11 mouse cellular contexts compared by ENCODE assay signal in genomic region chr15:96592976-96593375, GRCm38 (mm10). TPM values are rescaled to one million over a fixed set of nuclear protein-coding genes. Genes with fewer than 3 reads are reported as not detected.
DNase-seq lines count a peak whose midpoint lies in the region; ATAC-seq lines count a peak whose summit lies in the region.
"Had no signal": no experiment of that assay in that cellular context is flagged by ENCODE, and none has a peak within 500 bp of the region (broad histone marks: within the 10 kb centered on the region; RNA-seq: fewer than 3 reads in every experiment).

No protein-coding gene starts in this region.

- peak overlapping the region; percentile 73; the same call in 1 of the 2 replicates for H3K27ac ChIP-seq in heart, embryonic 16.5 days (ENCODE audit: low read length)
- H3K27ac ChIP-seq in heart, embryonic 11.5 days (ENCODE audit: low read depth, low read length), result no peak overlapping the region
- 0 out of 2 replicates have a peak overlapping the region, but pooled peaks have one; percentile 17 for H3K27ac ChIP-seq in midbrain, embryonic 12.5 days (replicated peaks)
- no peak overlapping the region for H3K27ac ChIP-seq in midbrain, embryonic 15.5 days
- H3K27ac ChIP-seq in embryonic facial prominence, embryonic 15.5 days (replicated peaks), result 0 out of 2 replicates have a peak overlapping the region, but pooled peaks have one; percentile 24
- H3K27ac ChIP-seq in neural tube, embryonic 14.5 days (ENCODE audit: low read depth, low read length), result 0 out of 2 replicates have a peak overlapping the region, but pooled peaks have one; percentile 24

- H3K9me3 ChIP-seq in heart, embryonic 16.5 days (replicated peaks; ENCODE audit: control insufficient read depth, low read length), result no peaks in the 10 kb centered on the region
- H3K9me3 ChIP-seq in heart, embryonic 11.5 days (replicated peaks; ENCODE audit: control insufficient read depth, low read length), result no peaks in the 10 kb centered on the region
- no peaks in the 10 kb centered on the region for H3K9me3 ChIP-seq in midbrain, embryonic 12.5 days
- H3K9me3 ChIP-seq in midbrain, embryonic 15.5 days, result no peaks in the 10 kb centered on the region
- H3K9me3 ChIP-seq in embryonic facial prominence, embryonic 15.5 days (replicated peaks), result no peaks in the 10 kb centered on the region
- no peaks in the 10 kb centered on the region for H3K9me3 ChIP-seq in neural tube, embryonic 14.5 days (ENCODE audit: control insufficient read depth, low read length)

- no peaks in the 10 kb centered on the region for H3K27me3 ChIP-seq in heart, embryonic 16.5 days (ENCODE audit: control insufficient read depth, insufficient read depth, low read length)
- no peaks in the 10 kb centered on the region for H3K27me3 ChIP-seq in heart, embryonic 11.5 days (ENCODE audit: control insufficient read depth, insufficient read depth, low read length)
- H3K27me3 ChIP-seq in midbrain, embryonic 12.5 days, result no peaks in the 10 kb centered on the region
- H3K27me3 ChIP-seq in midbrain, embryonic 15.5 days (replicated peaks), result no peaks in the 10 kb centered on the region
- no peaks in the 10 kb centered on the region for H3K27me3 ChIP-seq in embryonic facial prominence, embryonic 15.5 days
- no peaks in the 10 kb centered on the region for H3K27me3 ChIP-seq in neural tube, embryonic 14.5 days (ENCODE audit: control insufficient read depth, insufficient read depth, low read length)

- no peak for DNase-seq in gastrocnemius, postnatal 25 days
- no peak for DNase-seq in left cerebral cortex, postnatal 14 days (ENCODE audit: low spot score in 2 of 2)
- DNase-seq: cerebellum, postnatal 10 days; heart, adult 11 months had no signal

- 78% methylated on average over 13 of the region's 13 CpGs for WGBS in heart, embryonic 16.5 days
- 85% methylated on average over 13 of the region's 13 CpGs for WGBS in heart, embryonic 11.5 days (ENCODE audit: insufficient replicate concordance)
- WGBS in midbrain, embryonic 12.5 days, result 79% methylated on average over 13 of the region's 13 CpGs
- WGBS in midbrain, embryonic 15.5 days, result 71% methylated on average over 13 of the region's 13 CpGs
- 63% methylated on average over 13 of the region's 13 CpGs for WGBS in embryonic facial prominence, embryonic 15.5 days
- WGBS in neural tube, embryonic 14.5 days, result 70% methylated on average over 13 of the region's 13 CpGs

- ATAC-seq in heart, embryonic 16.5 days (replicated peaks; ENCODE audit: extremely low read depth, insufficient read depth, low FRiP score), result no peak
- ATAC-seq in heart, embryonic 11.5 days (replicated peaks; ENCODE audit: insufficient number of reproducible peaks, low FRiP score, low TSS enrichment), result no peak
- ATAC-seq in midbrain, embryonic 12.5 days (ENCODE audit: low FRiP score, low read depth), result no peak
- no peak for ATAC-seq in midbrain, embryonic 15.5 days (replicated peaks)
- no peak for ATAC-seq in embryonic facial prominence, embryonic 15.5 days (ENCODE audit: insufficient number of reproducible peaks, low FRiP score, low TSS enrichment, low read depth)
- ATAC-seq in neural tube, embryonic 14.5 days (ENCODE audit: low read depth), result no peak
- ATAC-seq: intestine, postnatal 0 days had no signal

- no peak overlapping the region for H3K4me2 ChIP-seq in heart, embryonic 16.5 days (ENCODE audit: low read depth, low read length)
- no peak overlapping the region for H3K4me2 ChIP-seq in heart, embryonic 11.5 days
- H3K4me2 ChIP-seq in midbrain, embryonic 12.5 days (replicated peaks), result no peak overlapping the region
- no peak overlapping the region for H3K4me2 ChIP-seq in midbrain, embryonic 15.5 days
- H3K4me2 ChIP-seq in embryonic facial prominence, embryonic 15.5 days (replicated peaks), result no peak overlapping the region
- no peak overlapping the region for H3K4me2 ChIP-seq in neural tube, embryonic 14.5 days (ENCODE audit: low read depth, low read length)

- no peak overlapping the region for H3K4me3 ChIP-seq in heart, embryonic 16.5 days (ENCODE audit: low read length)
- H3K4me3 ChIP-seq in heart, embryonic 11.5 days (ENCODE audit: low read depth, low read length), result no peak overlapping the region
- H3K4me3 ChIP-seq in midbrain, embryonic 12.5 days, result no peak overlapping the region
- H3K4me3 ChIP-seq in midbrain, embryonic 15.5 days, result no peak overlapping the region
- no peak overlapping the region for H3K4me3 ChIP-seq in embryonic facial prominence, embryonic 15.5 days (replicated peaks)
- H3K4me3 ChIP-seq in neural tube, embryonic 14.5 days (ENCODE audit: low read depth, low read length), result no peak overlapping the region

- intact Hi-C loops in left cerebral cortex, postnatal 14 days (cut with DNase I), result no loop called here

- H3K36me3 ChIP-seq in heart, embryonic 16.5 days (ENCODE audit: control insufficient read depth, insufficient read depth), result peaks cover 13% of the 10 kb centered on the region
- peaks cover 17% of the 10 kb centered on the region; the same call in 1 of the 2 replicates for H3K36me3 ChIP-seq in heart, embryonic 11.5 days (ENCODE audit: control insufficient read depth, insufficient read depth, low read length)
- peaks cover 34% of the 10 kb centered on the region for H3K36me3 ChIP-seq in midbrain, embryonic 12.5 days
- H3K36me3 ChIP-seq in midbrain, embryonic 15.5 days (replicated peaks), result no peaks in the 10 kb centered on the region; the same call in 1 of the 2 replicates
- 0 out of 2 replicates have a peak, but pooled peaks cover 6% of the 10 kb centered on the region for H3K36me3 ChIP-seq in embryonic facial prominence, embryonic 15.5 days
- H3K36me3 ChIP-seq in neural tube, embryonic 14.5 days (ENCODE audit: control insufficient read depth, insufficient read depth, low read length), result peaks cover 14% of the 10 kb centered on the region

- peaks cover 25% of the 10 kb centered on the region for H3K4me1 ChIP-seq in heart, embryonic 16.5 days (ENCODE audit: control insufficient read depth, insufficient read depth, low read length)
- peaks cover 10% of the 10 kb centered on the region for H3K4me1 ChIP-seq in heart, embryonic 11.5 days (ENCODE audit: control insufficient read depth, insufficient read depth, low read length)
- peaks cover 13% of the 10 kb centered on the region for H3K4me1 ChIP-seq in midbrain, embryonic 12.5 days
- peaks cover 26% of the 10 kb centered on the region for H3K4me1 ChIP-seq in midbrain, embryonic 15.5 days
- H3K4me1 ChIP-seq in embryonic facial prominence, embryonic 15.5 days, result peaks cover 8% of the 10 kb centered on the region; the same call in 1 of the 2 replicates
- H3K4me1 ChIP-seq in neural tube, embryonic 14.5 days (ENCODE audit: control insufficient read depth, insufficient read depth, low read length), result peaks cover 9% of the 10 kb centered on the region; the same call in 1 of the 2 replicates

- H3K9ac ChIP-seq in heart, embryonic 16.5 days (ENCODE audit: low read length), result no peak overlapping the region
- H3K9ac ChIP-seq in heart, embryonic 11.5 days (ENCODE audit: low read depth, low read length), result no peak overlapping the region
- no peak overlapping the region for H3K9ac ChIP-seq in midbrain, embryonic 12.5 days (replicated peaks)
- no peak overlapping the region for H3K9ac ChIP-seq in midbrain, embryonic 15.5 days
- no peak overlapping the region for H3K9ac ChIP-seq in embryonic facial prominence, embryonic 15.5 days
- no peak overlapping the region for H3K9ac ChIP-seq in neural tube, embryonic 14.5 days (replicated peaks; ENCODE audit: low read depth, low read length)

RNA-seq across cellular contexts. Expression of gene Slc38a1, which starts 49.7 kb away (rescaled TPM):
- polyA plus RNA-seq in heart, embryonic 16.5 days (2015; fragmentation: Nextera tagmentation; extraction: Ambion mirVana), result 70.7 and 71.2 TPM in 2 replicates
- polyA plus RNA-seq in heart, embryonic 11.5 days (2014; fragmentation: Nextera tagmentation; extraction: Ambion mirVana), result 75.5 and 81.9 TPM in 2 replicates
- polyA plus RNA-seq in midbrain, embryonic 12.5 days (2016; fragmentation: Nextera tagmentation; extraction: Ambion mirVana), result 149 and 150 TPM in 2 replicates
- polyA plus RNA-seq in midbrain, embryonic 15.5 days (2015; fragmentation: Nextera tagmentation; extraction: Ambion mirVana), result 132 and 144 TPM in 2 replicates
- polyA plus RNA-seq in embryonic facial prominence, embryonic 15.5 days (2015; fragmentation: Nextera tagmentation; extraction: Ambion mirVana), result 43.7 and 44.6 TPM in 2 replicates
- 173 and 175 TPM in 2 replicates for polyA plus RNA-seq in neural tube, embryonic 14.5 days (2014; fragmentation: Nextera tagmentation; extraction: Ambion mirVana)
- 1 to 10 TPM; 1.4 to 2.2 TPM for total RNA-seq in gastrocnemius, postnatal 25 days (2021)
- total RNA-seq in left cerebral cortex, postnatal 14 days (2021), result 10 to 100 TPM; 88.3 to 90.2 TPM

Comparison
In these comparisons a context has a peak if more than half of its experiments do, and no peak if none do; other contexts are left out.
1. H3K27ac ChIP-seq: peak in heart, embryonic 16.5 days (single experiment), midbrain, embryonic 12.5 days (single experiment), embryonic facial prominence, embryonic 15.5 days (single experiment) and neural tube, embryonic 14.5 days (single experiment); none in heart, embryonic 11.5 days (single experiment) and midbrain, embryonic 15.5 days (single experiment).